Mouse (Mus musculus): ENCODE results near the gene Nol4l. TPM values are rescaled to one million over a fixed set of nuclear protein-coding genes. Genes with fewer than 3 reads are reported as not detected.

Nol4l gene
- polyA plus RNA-seq, 1 experiment from 2014 or later: 10.3 TPM

DNA sequence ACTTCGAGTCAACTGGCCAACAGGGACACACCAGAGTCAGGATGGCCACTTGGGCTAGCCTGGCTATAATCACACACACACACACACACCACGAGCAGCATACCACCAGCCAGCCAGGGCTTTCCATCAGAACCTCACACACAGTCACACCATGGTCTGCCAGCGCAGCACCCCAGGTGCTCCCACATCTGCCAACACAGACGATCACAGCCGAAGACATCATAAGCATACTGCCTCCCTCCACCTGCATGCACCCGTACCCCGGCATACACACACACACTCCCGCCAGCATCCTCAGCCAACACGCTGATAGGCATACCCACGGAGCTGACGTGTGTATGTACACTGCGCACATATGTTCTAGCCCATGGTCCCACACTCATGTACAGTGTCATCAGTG, 6.1 kb downstream of the Nol4l start:
- Histone ChIP-seq H3K4me3 (replicated peaks) (no peak overlapping the region), H3K9ac (no peak overlapping the region), H3K27ac (replicated peaks) (no peak overlapping the region), H3K4me2 (replicated peaks) (no peak overlapping the region), H3K4me1 (peaks cover 34% of the 10 kb centered on the region), H3K9me3 (replicated peaks) (no peaks in the 10 kb centered on the region), H3K27me3 (peaks cover 9% of the 10 kb centered on the region), H3K36me3 (no peaks in the 10 kb centered on the region)
- WGBS: 83% methylated on average over 12 of the region's 12 CpGs
- no peak for ATAC-seq (ENCODE audit: insufficient number of reproducible peaks, low FRiP score, low TSS enrichment, low read depth)

GRCm38 (mm10) chr2:153523143-153523542, 6.6 kb downstream of the Nol4l start:
- 65% methylated on average over 9 of the region's 9 CpGs for WGBS
- Histone ChIP-seq H3K27me3 (peaks cover 9% of the 10 kb centered on the region), H3K9ac (no peak overlapping the region), H3K4me2 (replicated peaks) (no peak overlapping the region), H3K27ac (replicated peaks) (no peak overlapping the region), H3K4me3 (replicated peaks) (no peak overlapping the region), H3K4me1 (peaks cover 29% of the 10 kb centered on the region), H3K36me3 (no peaks in the 10 kb centered on the region), H3K9me3 (replicated peaks) (no peaks in the 10 kb centered on the region)
- no peak for ATAC-seq (ENCODE audit: insufficient number of reproducible peaks, low FRiP score, low TSS enrichment, low read depth)

DNA sequence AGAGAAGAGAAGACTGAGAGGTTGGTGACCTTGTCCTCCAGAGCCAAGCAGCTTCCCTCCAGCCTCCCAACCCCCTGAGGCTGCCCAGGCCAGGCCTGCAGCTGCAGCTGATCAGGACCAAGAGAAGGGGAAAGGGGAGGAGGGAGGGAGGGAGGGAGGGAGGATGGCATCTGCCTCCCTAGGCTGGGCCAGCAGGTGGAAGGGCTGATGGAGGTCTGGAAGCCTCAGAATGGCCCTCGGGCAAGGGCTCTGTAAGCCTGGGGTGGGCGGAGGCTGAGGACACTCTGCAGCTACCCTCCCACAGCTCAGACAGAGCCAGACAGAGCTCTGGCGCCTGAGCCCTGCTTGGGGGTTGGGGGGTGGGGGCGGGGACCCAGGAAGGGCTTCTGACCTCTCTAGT, 7.5 kb downstream of the Nol4l start:
- Histone ChIP-seq H3K9ac (no peak overlapping the region), H3K27ac (replicated peaks) (no peak overlapping the region), H3K4me1 (peaks cover 20% of the 10 kb centered on the region), H3K27me3 (peaks cover 3% of the 10 kb centered on the region; the same call in 1 of the 2 replicates), H3K36me3 (no peaks in the 10 kb centered on the region), H3K9me3 (replicated peaks) (no peaks in the 10 kb centered on the region), H3K4me2 (replicated peaks) (no peak overlapping the region), H3K4me3 (replicated peaks) (no peak overlapping the region)
- 33% methylated on average over 4 of the region's 4 CpGs for WGBS
- ATAC-seq (ENCODE audit: insufficient number of reproducible peaks, low FRiP score, low TSS enrichment, low read depth): no peak

GRCm38 (mm10) chr2:153520057-153520456, 9.7 kb downstream of the Nol4l start:
- Histone ChIP-seq H3K9me3 (replicated peaks) (no peaks in the 10 kb centered on the region), H3K4me3 (replicated peaks) (no peak overlapping the region), H3K9ac (no peak overlapping the region), H3K36me3 (no peaks in the 10 kb centered on the region), H3K27ac (replicated peaks) (no peak overlapping the region), H3K27me3 (no peaks in the 10 kb centered on the region), H3K4me1 (peaks cover 6% of the 10 kb centered on the region; the same call in 1 of the 2 replicates), H3K4me2 (replicated peaks) (no peak overlapping the region)
- ATAC-seq (ENCODE audit: insufficient number of reproducible peaks, low FRiP score, low TSS enrichment, low read depth): no peak
- 73% methylated on average over 9 of the region's 9 CpGs for WGBS

DNA sequence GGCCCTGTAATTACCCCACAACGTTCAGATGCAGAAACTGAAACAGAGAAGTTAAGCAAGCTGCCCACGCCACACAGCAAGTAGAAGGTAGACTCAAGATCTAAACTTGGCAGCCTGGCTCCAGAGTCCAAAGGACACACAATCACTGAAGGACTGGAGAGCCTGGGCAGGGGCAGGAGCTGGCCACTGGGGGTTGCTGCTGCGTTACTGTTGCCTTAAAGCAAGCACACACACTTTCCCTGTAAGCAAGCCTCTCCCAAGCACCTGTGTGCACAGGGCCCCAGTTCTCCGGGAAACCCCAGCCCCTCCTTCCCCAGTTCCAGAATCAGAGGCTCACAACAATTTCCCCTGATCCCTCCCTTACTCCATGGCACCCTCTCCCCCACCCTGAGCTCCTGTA, 12.8 kb downstream of the Nol4l start:
- Histone ChIP-seq H3K4me2 (replicated peaks) (no peak overlapping the region), H3K9ac (no peak overlapping the region), H3K4me3 (replicated peaks) (no peak overlapping the region), H3K36me3 (no peaks in the 10 kb centered on the region), H3K9me3 (replicated peaks) (no peaks in the 10 kb centered on the region), H3K27ac (replicated peaks) (no peak overlapping the region), H3K27me3 (no peaks in the 10 kb centered on the region), H3K4me1 (no peaks in the 10 kb centered on the region)
- no peak for ATAC-seq (ENCODE audit: insufficient number of reproducible peaks, low FRiP score, low TSS enrichment, low read depth)
- WGBS: 46% methylated on average over 4 of the region's 4 CpGs

- Histone ChIP-seq H3K9me3 (replicated peaks) (no peaks in the 10 kb centered on the region), H3K27ac (replicated peaks) (no peak overlapping the region), H3K4me1 (no peaks in the 10 kb centered on the region), H3K27me3 (no peaks in the 10 kb centered on the region), H3K36me3 (no peaks in the 10 kb centered on the region), H3K4me3 (replicated peaks) (no peak overlapping the region), H3K4me2 (replicated peaks) (no peak overlapping the region), H3K9ac (no peak overlapping the region)
- ATAC-seq (ENCODE audit: insufficient number of reproducible peaks, low FRiP score, low TSS enrichment, low read depth): no peak
- WGBS: 86% methylated on average over 6 of the region's 6 CpGs
Measured at GRCm38 (mm10) chr2:153515582-153515981, 14.2 kb downstream of the Nol4l start.

GRCm38 (mm10) chr2:153514497-153515380, 15.0 kb downstream of the Nol4l start:
- Histone ChIP-seq H3K36me3 (no peaks in the 10 kb centered on the region), H3K27ac (replicated peaks) (no peak overlapping the region), H3K9ac (no peak overlapping the region), H3K4me1 (0 out of 2 replicates have a peak, but pooled peaks cover under 1% of the 10 kb centered on the region), H3K9me3 (replicated peaks) (no peaks in the 10 kb centered on the region), H3K27me3 (no peaks in the 10 kb centered on the region), H3K4me3 (replicated peaks) (no peak overlapping the region), H3K4me2 (replicated peaks) (no peak overlapping the region)
- no peak for ATAC-seq (ENCODE audit: insufficient number of reproducible peaks, low FRiP score, low TSS enrichment, low read depth)
- WGBS: 71% methylated on average over 14 of the region's 14 CpGs

GRCm38 (mm10) chr2:153513983-153514382, 15.8 kb downstream of the Nol4l start:
- no peaks in the 10 kb centered on the region for H3K36me3 ChIP-seq
- no peak overlapping the region for H3K4me3 ChIP-seq (replicated peaks)
- no peak overlapping the region for H3K4me2 ChIP-seq (replicated peaks)
- no peaks in the 10 kb centered on the region for H3K27me3 ChIP-seq
- WGBS: 83% methylated on average over 3 of the region's 3 CpGs
- no peak overlapping the region for H3K9ac ChIP-seq
- peaks cover 8% of the 10 kb centered on the region for H3K4me1 ChIP-seq
- no peak overlapping the region for H3K27ac ChIP-seq (replicated peaks)
- no peak for ATAC-seq (ENCODE audit: insufficient number of reproducible peaks, low FRiP score, low TSS enrichment, low read depth)
- no peaks in the 10 kb centered on the region for H3K9me3 ChIP-seq (replicated peaks)

DNA sequence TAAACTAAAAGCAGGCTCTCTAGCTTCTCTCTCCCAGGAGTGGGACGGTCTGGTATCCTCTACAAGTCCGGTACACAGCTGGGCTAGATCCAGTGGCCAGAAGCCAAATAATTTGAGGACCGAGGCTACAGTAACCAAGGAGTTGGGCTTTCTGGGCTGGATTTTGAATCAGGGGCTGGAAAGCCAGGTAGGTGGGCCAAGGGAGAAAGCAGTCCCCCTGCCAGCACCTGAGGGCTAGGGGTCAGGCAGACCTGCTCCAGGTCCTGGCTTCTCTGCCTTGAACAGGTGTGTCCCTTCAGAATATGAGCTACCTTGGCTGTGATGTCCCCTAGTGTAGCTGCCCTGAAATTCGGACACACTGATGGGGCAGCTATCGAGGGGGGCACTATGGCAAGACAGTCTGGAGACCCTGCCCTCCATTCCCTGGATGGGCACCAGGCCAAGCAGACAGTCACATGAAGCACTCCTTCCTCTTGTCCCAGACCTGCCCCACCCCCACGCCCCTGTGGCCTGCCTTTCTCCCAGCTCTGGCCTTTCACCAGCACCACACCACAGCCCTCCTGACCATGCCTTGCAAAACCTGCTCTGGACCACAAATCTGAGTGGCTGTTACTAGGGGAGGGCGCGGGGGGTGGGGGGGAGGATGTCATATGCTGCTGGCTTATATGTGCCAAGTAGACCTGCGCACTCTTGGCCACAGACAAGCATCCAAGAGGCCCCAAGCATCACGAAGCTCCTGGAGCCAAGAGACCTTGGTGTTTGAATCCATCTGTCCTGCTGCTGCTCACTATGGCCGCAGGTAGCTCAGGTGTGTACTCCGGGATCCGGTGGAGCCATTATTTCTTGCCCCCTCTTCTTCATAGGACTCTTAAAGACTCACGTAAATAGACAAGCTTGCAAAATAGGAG, 17.1 kb downstream of the Nol4l start:
- Histone ChIP-seq H3K9ac (no peak overlapping the region), H3K4me3 (replicated peaks) (no peak overlapping the region), H3K9me3 (replicated peaks) (no peaks in the 10 kb centered on the region), H3K4me2 (replicated peaks) (no peak overlapping the region), H3K27ac (replicated peaks) (no peak overlapping the region), H3K36me3 (no peaks in the 10 kb centered on the region), H3K27me3 (no peaks in the 10 kb centered on the region), H3K4me1 (peaks cover 10% of the 10 kb centered on the region)
- 78% methylated on average over 14 of the region's 14 CpGs for WGBS
- ATAC-seq (ENCODE audit: insufficient number of reproducible peaks, low FRiP score, low TSS enrichment, low read depth): no peak

DNA sequence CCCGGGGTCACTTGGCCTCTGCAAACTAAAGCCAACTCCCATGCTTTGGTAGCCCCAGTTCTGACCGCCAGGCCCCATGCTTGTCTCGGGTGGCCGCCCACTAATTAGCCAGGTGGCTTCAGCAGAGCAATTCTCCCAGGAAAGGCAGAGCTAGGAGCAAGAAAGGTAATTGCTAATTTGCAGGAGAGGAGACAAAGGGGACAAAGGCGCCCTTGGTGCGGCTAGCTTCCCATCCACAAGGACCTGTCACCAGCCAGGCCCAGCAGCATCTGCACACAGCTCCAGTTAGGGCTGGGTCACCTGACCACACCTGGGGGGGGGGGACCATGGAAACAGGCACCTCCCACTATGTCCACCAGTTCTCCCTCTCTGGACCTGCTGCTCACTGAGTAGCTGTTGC, 18.2 kb downstream of the Nol4l start:
- ATAC-seq (ENCODE audit: insufficient number of reproducible peaks, low FRiP score, low TSS enrichment, low read depth): no peak
- Histone ChIP-seq H3K4me3 (replicated peaks) (no peak overlapping the region), H3K4me1 (peaks cover 10% of the 10 kb centered on the region), H3K4me2 (replicated peaks) (no peak overlapping the region), H3K9ac (no peak overlapping the region), H3K9me3 (replicated peaks) (no peaks in the 10 kb centered on the region), H3K27ac (replicated peaks) (no peak overlapping the region), H3K36me3 (no peaks in the 10 kb centered on the region), H3K27me3 (no peaks in the 10 kb centered on the region)
- 53% methylated on average over 6 of the region's 6 CpGs for WGBS

DNA sequence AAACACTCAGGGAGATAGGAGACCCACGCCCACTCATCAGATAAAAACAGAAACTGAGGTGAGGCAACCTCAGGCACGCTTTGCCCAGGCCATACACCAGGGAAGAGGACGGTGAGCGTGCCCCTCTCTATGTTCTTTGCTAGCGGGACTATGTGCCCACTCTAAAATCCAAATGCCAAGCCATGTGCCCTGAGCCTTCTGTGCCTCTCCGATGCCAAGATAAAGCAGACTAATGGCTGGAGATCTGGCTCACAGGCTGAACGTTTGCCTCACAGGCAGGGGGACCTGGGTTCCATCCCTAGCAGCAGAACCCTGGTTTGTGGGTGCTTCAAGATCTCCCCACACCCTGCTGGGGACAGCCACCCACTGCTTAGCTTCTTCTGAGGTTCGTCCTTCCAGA, 19.6 kb downstream of the Nol4l start:
- WGBS: 74% methylated on average over 8 of the region's 8 CpGs
- Histone ChIP-seq H3K4me2 (replicated peaks) (no peak overlapping the region), H3K36me3 (no peaks in the 10 kb centered on the region), H3K9ac (no peak overlapping the region), H3K9me3 (replicated peaks) (no peaks in the 10 kb centered on the region), H3K27me3 (no peaks in the 10 kb centered on the region), H3K4me1 (peaks cover 10% of the 10 kb centered on the region), H3K4me3 (replicated peaks) (no peak overlapping the region), H3K27ac (replicated peaks) (no peak overlapping the region)
- no peak for ATAC-seq (ENCODE audit: insufficient number of reproducible peaks, low FRiP score, low TSS enrichment, low read depth)
